ENCODE assay signal across 8 mouse cellular contexts in genomic region chr3:88407090-88407489, GRCm38 (mm10). TPM values are rescaled to one million over a fixed set of nuclear protein-coding genes. Genes with fewer than 3 reads are reported as not detected.
A peak's percentile ranks its signal among the peaks of the same experiment; 100 is the strongest.
DNase-seq lines count a peak whose midpoint lies in the region; ATAC-seq lines count a peak whose summit lies in the region.

No protein-coding gene starts in this region.

- intact Hi-C loops in heart, postnatal 14 days (cut with DNase I): loop anchor here (1.0 to 2.0 kb wide), 3 partner anchors 56 to 116 kb away; no protein-coding TSS in a partner anchor

- no peak for ATAC-seq in cerebellum, adult (ENCODE audit: insufficient number of reproducible peaks, low FRiP score, low TSS enrichment)
- peak; percentile 27; the same call in 1 of the 2 replicates for ATAC-seq in erythroid progenitor cell, adult 5-6 weeks (replicated peaks; ENCODE audit: low FRiP score, poor library complexity, severe bottlenecking)

- peak; percentile 55 for DNase-seq in cerebellum, adult 11 months
- DNase-seq in brain, adult 2 months (ENCODE audit: low read depth, low spot score): peak; percentile 96
- peak; percentile 63 to 79 for DNase-seq in heart, postnatal 14 days
- peak; percentile 51 for DNase-seq in layer of hippocampus, adult 9-10 months (ENCODE audit: low spot score)
- DNase-seq in lung, postnatal 14 days: peak; percentile 77
- peak; percentile 48 for DNase-seq in right cerebral cortex, postnatal 14 days

RNA-seq across cellular contexts. Expression of gene Pmf1, which starts 3.0 kb away (rescaled TPM):
- total RNA-seq in erythroid progenitor cell, adult 5-6 weeks (2015; ENCODE audit: low replicate concordance): 182 and 196 TPM in 2 replicates
- total RNA-seq in erythroid progenitor cell, adult 5-6 weeks (2017; ENCODE audit: low replicate concordance): 100 and 121 TPM in 2 replicates
- total RNA-seq in heart, postnatal 14 days (2021): 10 to 100 TPM; 23.9 to 25.0 TPM

RNA-seq across cellular contexts. Expression of gene Slc25a44, which starts 17.8 kb away (rescaled TPM):
- total RNA-seq in erythroid progenitor cell, adult 5-6 weeks (2015; ENCODE audit: low replicate concordance): 34.0 and 35.3 TPM in 2 replicates
- total RNA-seq in erythroid progenitor cell, adult 5-6 weeks (2017; ENCODE audit: low replicate concordance): 34.8 and 40.5 TPM in 2 replicates
- total RNA-seq in heart, postnatal 14 days (2021): 10 to 100 TPM; 13.1 to 14.2 TPM

RNA-seq across cellular contexts. Expression of gene Bglap, which starts 22.8 kb away (rescaled TPM):
- 3.6 TPM in 1 of 2 replicates, not detected in the other for total RNA-seq in erythroid progenitor cell, adult 5-6 weeks (2015; ENCODE audit: low replicate concordance)
- not detected in 2 replicates for total RNA-seq in erythroid progenitor cell, adult 5-6 weeks (2017; ENCODE audit: low replicate concordance)
- total RNA-seq in heart, postnatal 14 days (2021): not detected

RNA-seq across cellular contexts. Expression of gene Bglap2, which starts 28.6 kb away (rescaled TPM):
- total RNA-seq in erythroid progenitor cell, adult 5-6 weeks (2015; ENCODE audit: low replicate concordance): not detected in 2 replicates
- total RNA-seq in erythroid progenitor cell, adult 5-6 weeks (2017; ENCODE audit: low replicate concordance): 3.9 TPM in 1 of 2 replicates, not detected in the other
- not detected for total RNA-seq in heart, postnatal 14 days (2021)

RNA-seq across cellular contexts. Expression of gene Bglap3, which starts 34.5 kb away (rescaled TPM):
- not detected in 2 replicates for total RNA-seq in erythroid progenitor cell, adult 5-6 weeks (2015; ENCODE audit: low replicate concordance)
- not detected in 2 replicates for total RNA-seq in erythroid progenitor cell, adult 5-6 weeks (2017; ENCODE audit: low replicate concordance)
- total RNA-seq in heart, postnatal 14 days (2021): not detected
